Mouse (Mus musculus): ENCODE data around the gene Lemd1.

DNA sequence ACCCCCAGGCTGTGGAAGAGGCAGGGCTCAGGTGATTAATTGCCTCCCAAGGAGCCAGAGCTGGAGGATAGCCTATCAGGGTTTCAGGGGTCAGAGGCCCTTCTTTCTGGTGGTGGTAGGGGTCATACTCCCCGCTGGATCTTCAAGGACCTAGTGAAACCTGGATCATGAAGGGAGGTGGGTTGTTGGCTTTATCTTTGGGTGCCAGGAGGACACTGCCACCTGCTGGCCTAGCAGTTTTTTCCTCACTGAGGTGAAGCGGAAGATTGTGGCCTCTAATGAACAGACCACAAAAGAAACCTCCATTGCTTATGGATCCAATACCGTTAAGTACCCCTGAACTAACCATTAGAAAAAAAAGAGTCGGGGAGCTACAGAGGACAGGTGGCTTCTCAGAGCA lies 114.9 kb downstream of the Lemd1 start:
- TF ChIP-seq GABPA (IDR thresholded peaks at IDR 0.05; ENCODE audit: insufficient replicate concordance, low read depth, low read length) (no peak), CTCF (conservative IDR thresholded peaks at IDR 0.05 in 1 of 2, IDR thresholded peaks at IDR 0.05 in 1 of 2; ENCODE audit: low read depth in 2 of 2, low read length in 2 of 2) (peak; percentile 55 to 82), POLR2A (IDR thresholded peaks at IDR 0.05; ENCODE audit: low read depth, low read length) (no peak), ZC3H11A (IDR thresholded peaks at IDR 0.05; ENCODE audit: low read depth, low read length) (no peak), HCFC1 (IDR thresholded peaks at IDR 0.05; ENCODE audit: low read depth, low read length) (no peak)
